Mouse (Mus musculus) large intestine, adult 2 months (tissue): Measurements from ENCODE around the gene Lyrm1. TPM values are rescaled to one million over a fixed set of nuclear protein-coding genes. Genes with fewer than 3 reads are reported as not detected.
A peak's percentile ranks its signal among the peaks of the same experiment; 100 is the strongest.

ENCODE experiments used
- DNase-seq: peaks from one replicate; pipeline ENCODE4 v3.0.0-alpha.2; 2012; ENCODE audit warnings: low read depth, low spot score
- WGBS: fragments of 180-500 bp; shearing (Covaris S2); methylation state at CpG from one replicate; pipeline ENCODE4 v1.1.7; 2018; 5-methylcytosine and 5-hydroxymethylcytosine counted together
- polyA plus RNA-seq: library from polyadenylated mRNA; depleted of rRNA; stranded (reverse); fragments of >200 nt; gene quantifications from 2 replicates; pipeline ENCODE4 v1.2.3, GENCODE M21; 2012; rRNA removed

Lyrm1 gene
- polyA plus RNA-seq, 1 experiment: 2.7 TPM

- WGBS: 31% methylated on average over 4 of the region's 4 CpGs
- DNase-seq: peak; percentile 43
Measured at GRCm38 (mm10) chr7:119959491-119959890, 63.8 kb downstream of the Lyrm1 start.

GRCm38 (mm10) chr7:119960006-119960405, 64.3 kb downstream of the Lyrm1 start:
- DNase-seq: no peak
- 39% methylated on average over 6 of the region's 6 CpGs for WGBS

DNA sequence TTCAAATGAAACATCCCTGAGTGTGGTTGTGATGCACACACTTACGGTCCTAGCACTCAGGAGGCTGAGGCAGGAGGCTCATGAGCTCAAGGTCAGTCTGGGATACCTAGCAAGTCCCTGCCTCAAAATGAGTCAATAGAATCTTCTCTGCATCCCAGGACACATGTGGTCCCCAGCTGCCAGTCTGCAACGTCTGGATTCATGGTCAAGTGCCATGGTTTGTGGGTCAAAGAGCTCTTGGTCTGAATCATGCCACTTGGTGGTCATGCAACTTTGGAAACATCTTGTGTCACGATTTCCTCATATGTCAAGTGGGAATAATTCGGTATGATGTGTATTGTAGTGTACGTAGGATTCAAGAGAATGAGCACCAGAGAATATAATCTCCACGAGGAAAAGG, 64.9 kb downstream of the Lyrm1 start:
- DNase-seq: no peak
- 75% methylated on average over 6 of the region's 6 CpGs for WGBS

- WGBS: 27% methylated on average over 2 of the region's 2 CpGs
Measured at GRCm38 (mm10) chr7:119961107-119961506, 65.4 kb downstream of the Lyrm1 start.

GRCm38 (mm10) chr7:119965205-119965604, 69.5 kb downstream of the Lyrm1 start:
- DNase-seq: no peak
- WGBS: 46% methylated on average over 4 of the region's 4 CpGs

More at GRCm38 (mm10) chr7:119961107-119961506, 65.4 kb downstream of the Lyrm1 start:
- DNase-seq: no peak

- DNase-seq: no peak
- 85% methylated on average over 9 of the region's 9 CpGs for WGBS
Measured at GRCm38 (mm10) chr7:119965651-119966395, 70.2 kb downstream of the Lyrm1 start.

GRCm38 (mm10) chr7:119969320-119969719, 73.7 kb downstream of the Lyrm1 start:
- DNase-seq: no peak
- 69% methylated on average over 2 of the region's 2 CpGs for WGBS

- no peak for DNase-seq
- 77% methylated on average over 5 of the region's 5 CpGs for WGBS
Measured at GRCm38 (mm10) chr7:119974214-119974613, 78.6 kb downstream of the Lyrm1 start.

- DNase-seq: no peak
- 69% methylated on average over 6 of the region's 6 CpGs for WGBS
Measured at GRCm38 (mm10) chr7:119976256-119976655, 80.6 kb downstream of the Lyrm1 start.

GRCm38 (mm10) chr7:119977574-119977973, 81.9 kb downstream of the Lyrm1 start:
- WGBS: 81% methylated on average over 7 of the region's 7 CpGs
- no peak for DNase-seq

- no peak for DNase-seq
Measured at GRCm38 (mm10) chr7:119978576-119978975, 82.9 kb downstream of the Lyrm1 start.

GRCm38 (mm10) chr7:119980170-119980569, 84.5 kb downstream of the Lyrm1 start:
- WGBS: 83% methylated on average over 3 of the region's 3 CpGs
- no peak for DNase-seq

DNA sequence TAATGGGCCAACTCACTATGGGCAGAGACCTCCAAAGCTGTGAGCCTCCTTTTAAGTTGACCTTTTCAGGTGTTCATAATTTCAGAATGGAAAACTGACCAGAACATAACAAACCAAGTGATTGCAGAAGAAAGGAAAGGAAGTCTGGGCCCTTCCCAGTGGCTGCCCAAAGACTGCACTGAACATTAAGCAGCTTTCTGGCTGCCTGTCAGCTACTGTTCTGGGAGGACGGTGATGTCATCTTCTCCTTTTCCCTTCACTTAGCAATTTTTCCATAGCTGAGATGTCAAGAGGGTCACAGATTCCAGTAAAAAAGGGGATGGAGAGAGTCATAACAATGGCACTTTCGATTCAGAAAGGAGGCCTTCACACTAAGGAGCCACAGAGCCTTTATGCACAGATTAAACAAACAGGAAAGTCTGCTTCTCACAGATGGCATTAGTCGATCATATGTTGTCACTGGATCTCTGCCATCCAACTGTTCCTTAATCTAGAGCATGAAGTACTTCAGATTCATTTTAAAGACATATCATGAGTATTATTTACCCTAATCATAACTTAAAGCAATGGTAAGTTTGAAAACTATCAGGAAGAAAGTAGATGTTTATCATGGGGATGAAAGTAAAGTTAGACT, 89.7 kb downstream of the Lyrm1 start:
- no peak for DNase-seq
- 44% methylated on average over 3 of the region's 3 CpGs for WGBS

DNA sequence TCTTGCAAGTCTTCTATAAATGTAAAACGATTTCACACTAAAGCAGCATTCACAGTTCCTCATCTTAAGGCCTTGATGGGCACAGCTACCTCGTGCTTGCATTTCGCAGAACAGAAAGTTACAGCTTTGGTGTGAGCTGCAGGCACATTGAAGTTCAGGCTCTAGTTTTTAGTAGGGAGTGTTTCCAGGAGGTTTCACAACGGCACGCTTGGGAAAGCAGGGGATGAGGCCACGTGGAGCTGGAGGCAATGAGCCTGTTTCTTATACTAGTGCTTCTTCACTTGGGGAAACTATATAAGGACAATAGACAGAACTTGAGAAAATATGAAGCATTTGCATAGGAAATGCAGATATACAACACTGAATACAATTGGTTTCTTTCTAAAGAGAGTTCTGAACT, 101.4 kb downstream of the Lyrm1 start:
- 67% methylated on average over 6 of the region's 6 CpGs for WGBS
- DNase-seq: no peak

Other genes starting within 250 kb of the Lyrm1 start
- not detected in 2 replicates for gene Acsm4, start 205.8 kb upstream of the Lyrm1 start, polyA plus RNA-seq
- 8.6 and 9.9 TPM in 2 replicates for gene Thumpd1, start 175.1 kb upstream of the Lyrm1 start, polyA plus RNA-seq
- gene Acsm3, start 134.9 kb upstream of the Lyrm1 start, polyA plus RNA-seq: 3.8 and 10.2 TPM in 2 replicates
- gene Rexo5, start 101.9 kb upstream of the Lyrm1 start, polyA plus RNA-seq: 1.9 and 3.7 TPM in 2 replicates
- 1.3 and 1.4 TPM in 2 replicates for gene Eri2, start 101.8 kb upstream of the Lyrm1 start, polyA plus RNA-seq
- 2.7 and 4.0 TPM in 2 replicates for gene Dcun1d3, start 437 bp downstream of the Lyrm1 start, polyA plus RNA-seq
- gene Dnah3, start 199.4 kb downstream of the Lyrm1 start, polyA plus RNA-seq: 0.01 TPM in 1 of 2 replicates, not detected in the other
- gene Tmem159, start 206.5 kb downstream of the Lyrm1 start, polyA plus RNA-seq: 16.3 and 16.7 TPM in 2 replicates
- gene Zp2, start 249.4 kb downstream of the Lyrm1 start, polyA plus RNA-seq: 0.04 and 0.10 TPM in 2 replicates